ENCODE assay signal across 8 mouse cellular contexts in genomic region chr5:136882055-136882787, GRCm38 (mm10). TPM values are rescaled to one million over a fixed set of nuclear protein-coding genes. Genes with fewer than 3 reads are reported as not detected.
DNase-seq lines count a peak whose midpoint lies in the region; ATAC-seq lines count a peak whose summit lies in the region.

No protein-coding gene starts in this region.

- H3K9me3 ChIP-seq in kidney, embryonic 16.5 days (ENCODE audit: low read length) = no peaks in the 10 kb centered on the region
- H3K9me3 ChIP-seq in embryonic facial prominence, embryonic 12.5 days = no peaks in the 10 kb centered on the region
- no peaks in the 10 kb centered on the region for H3K9me3 ChIP-seq in hindbrain, embryonic 11.5 days (ENCODE audit: control insufficient read depth, low read length)
- no peaks in the 10 kb centered on the region for H3K9me3 ChIP-seq in midbrain, embryonic 14.5 days (ENCODE audit: control insufficient read depth, low read length)

- peak overlapping the region; percentile 71 for H3K4me3 ChIP-seq in kidney, embryonic 16.5 days (ENCODE audit: low read length)
- H3K4me3 ChIP-seq in embryonic facial prominence, embryonic 12.5 days = peak overlapping the region; percentile 85
- peak overlapping the region; percentile 60 for H3K4me3 ChIP-seq in hindbrain, embryonic 11.5 days (ENCODE audit: low read depth, low read length)
- H3K4me3 ChIP-seq in midbrain, embryonic 14.5 days (replicated peaks; ENCODE audit: low read depth, low read length) = peak overlapping the region; percentile 39

- WGBS in kidney, embryonic 16.5 days = 1% methylated on average over 47 of the region's 47 CpGs
- 1% methylated on average over 47 of the region's 47 CpGs for WGBS in embryonic facial prominence, embryonic 12.5 days
- under 1% methylated on average over 47 of the region's 47 CpGs for WGBS in hindbrain, embryonic 11.5 days
- under 1% methylated on average over 47 of the region's 47 CpGs for whole genome bisulfite sequencing in midbrain, embryonic 14.5 days

- peaks cover 6% of the 10 kb centered on the region; the same call in 1 of the 2 replicates for H3K27me3 ChIP-seq in kidney, embryonic 16.5 days (ENCODE audit: insufficient read depth, low read length)
- H3K27me3 ChIP-seq in embryonic facial prominence, embryonic 12.5 days = no peaks in the 10 kb centered on the region
- H3K27me3 ChIP-seq in hindbrain, embryonic 11.5 days (ENCODE audit: control insufficient read depth, insufficient read depth, low read length) = peaks cover 27% of the 10 kb centered on the region
- H3K27me3 ChIP-seq in midbrain, embryonic 14.5 days (ENCODE audit: control insufficient read depth, insufficient read depth, low read length) = peaks cover 27% of the 10 kb centered on the region

- DNase-seq in kidney, adult 18-20 months = no peak
- DNase-seq in hindbrain, embryonic 11.5 days (ENCODE audit: low spot score) = peak; percentile 71
- peak; percentile 40 for DNase-seq in midbrain, embryonic 14.5 days
- no peak for DNase-seq in testis, postnatal 10 days (ENCODE audit: low spot score)
- DNase-seq in urinary bladder, postnatal 25 days (ENCODE audit: low spot score) = no peak

- H3K4me2 ChIP-seq in kidney, embryonic 16.5 days (replicated peaks; ENCODE audit: low read depth, low read length) = peak overlapping the region; percentile 83
- peak overlapping the region; percentile 48 for H3K4me2 ChIP-seq in embryonic facial prominence, embryonic 12.5 days (replicated peaks)
- H3K4me2 ChIP-seq in hindbrain, embryonic 11.5 days (replicated peaks; ENCODE audit: low read depth, low read length) = peak overlapping the region; percentile 90
- H3K4me2 ChIP-seq in midbrain, embryonic 14.5 days (ENCODE audit: low read length) = peak overlapping the region; percentile 66

- peak; percentile 49; the same call in 1 of the 2 replicates for ATAC-seq in kidney, embryonic 16.5 days (ENCODE audit: low FRiP score, low TSS enrichment)
- ATAC-seq in embryonic facial prominence, embryonic 12.5 days (ENCODE audit: insufficient number of reproducible peaks, insufficient read depth, low FRiP score, low TSS enrichment) = no peak
- no peak for ATAC-seq in hindbrain, embryonic 11.5 days (ENCODE audit: low FRiP score)
- ATAC-seq in midbrain, embryonic 14.5 days (ENCODE audit: low FRiP score, low TSS enrichment) = no peak
- ATAC-seq in megakaryocyte progenitor cell, adult 5-6 weeks (replicated peaks; ENCODE audit: poor library complexity) = no peak

- peaks cover 15% of the 10 kb centered on the region for H3K4me1 ChIP-seq in kidney, embryonic 16.5 days (ENCODE audit: insufficient read depth, low read length)
- H3K4me1 ChIP-seq in embryonic facial prominence, embryonic 12.5 days = peaks cover 28% of the 10 kb centered on the region
- H3K4me1 ChIP-seq in hindbrain, embryonic 11.5 days (replicated peaks; ENCODE audit: control insufficient read depth, insufficient read depth, low read length) = 0 out of 2 replicates have a peak, but pooled peaks cover 3% of the 10 kb centered on the region
- H3K4me1 ChIP-seq in midbrain, embryonic 14.5 days (ENCODE audit: control insufficient read depth, insufficient read depth, low read length) = peaks cover 11% of the 10 kb centered on the region; the same call in 1 of the 2 replicates

- H3K36me3 ChIP-seq in kidney, embryonic 16.5 days (ENCODE audit: insufficient read depth, low read length) = no peaks in the 10 kb centered on the region
- H3K36me3 ChIP-seq in embryonic facial prominence, embryonic 12.5 days = peaks cover 20% of the 10 kb centered on the region
- H3K36me3 ChIP-seq in hindbrain, embryonic 11.5 days (ENCODE audit: control insufficient read depth, insufficient read depth, low read length) = no peaks in the 10 kb centered on the region
- no peaks in the 10 kb centered on the region for H3K36me3 ChIP-seq in midbrain, embryonic 14.5 days (ENCODE audit: control insufficient read depth, insufficient read depth, low read length)

- H3K9ac ChIP-seq in kidney, embryonic 16.5 days (replicated peaks; ENCODE audit: low read length) = peak overlapping the region; percentile 84
- peak overlapping the region; percentile 96 for H3K9ac ChIP-seq in embryonic facial prominence, embryonic 12.5 days
- H3K9ac ChIP-seq in hindbrain, embryonic 11.5 days (ENCODE audit: low read depth, low read length) = peak overlapping the region; percentile 71
- H3K9ac ChIP-seq in midbrain, embryonic 14.5 days (replicated peaks; ENCODE audit: low read length) = peak overlapping the region; percentile 66

- H3K27ac ChIP-seq in kidney, embryonic 16.5 days (ENCODE audit: low read length) = peak overlapping the region; percentile 65; the same call in 1 of the 2 replicates
- H3K27ac ChIP-seq in embryonic facial prominence, embryonic 12.5 days = peak overlapping the region; percentile 95
- H3K27ac ChIP-seq in hindbrain, embryonic 11.5 days (ENCODE audit: low read depth, low read length) = peak overlapping the region; percentile 42; the same call in 1 of the 2 replicates
- no peak overlapping the region for H3K27ac ChIP-seq in midbrain, embryonic 14.5 days (replicated peaks; ENCODE audit: low read depth, low read length)

RNA-seq across cellular contexts. Expression of gene Col26a1, which starts 0.8 kb away (rescaled TPM):
- 48.1 and 51.5 TPM in 2 replicates for polyA plus RNA-seq in kidney, embryonic 16.5 days (2015; fragmentation: Nextera tagmentation; extraction: Ambion mirVana)
- 239 and 242 TPM in 2 replicates for polyA plus RNA-seq in embryonic facial prominence, embryonic 12.5 days (2016; fragmentation: Nextera tagmentation; extraction: Ambion mirVana)
- 30.9 and 35.9 TPM in 2 replicates for polyA plus RNA-seq in hindbrain, embryonic 11.5 days (2014; fragmentation: Nextera tagmentation; extraction: Ambion mirVana)
- 8.3 and 16.2 TPM in 2 replicates for polyA plus RNA-seq in midbrain, embryonic 14.5 days (2014; fragmentation: Nextera tagmentation; extraction: Ambion mirVana)
- total RNA-seq in megakaryocyte progenitor cell, adult 5-6 weeks (2015) = not detected in 2 replicates
- total RNA-seq in megakaryocyte progenitor cell, adult 5-6 weeks (2017) = not detected in 2 replicates

RNA-seq across cellular contexts. Expression of gene Ift22, which starts 25.7 kb away (rescaled TPM):
- 87.8 and 88.1 TPM in 2 replicates for polyA plus RNA-seq in kidney, embryonic 16.5 days (2015; fragmentation: Nextera tagmentation; extraction: Ambion mirVana)
- polyA plus RNA-seq in embryonic facial prominence, embryonic 12.5 days (2016; fragmentation: Nextera tagmentation; extraction: Ambion mirVana) = 67.9 and 70.2 TPM in 2 replicates
- 119 TPM in 2 replicates for polyA plus RNA-seq in hindbrain, embryonic 11.5 days (2014; fragmentation: Nextera tagmentation; extraction: Ambion mirVana)
- 133 and 143 TPM in 2 replicates for polyA plus RNA-seq in midbrain, embryonic 14.5 days (2014; fragmentation: Nextera tagmentation; extraction: Ambion mirVana)
- 24.7 and 43.5 TPM in 2 replicates for total RNA-seq in megakaryocyte progenitor cell, adult 5-6 weeks (2015)
- 6.6 and 9.8 TPM in 2 replicates for total RNA-seq in megakaryocyte progenitor cell, adult 5-6 weeks (2017)

Comparison
In these comparisons a context has a peak if more than half of its experiments do, and no peak if none do; other contexts are left out.
1. DNase-seq: peak in hindbrain, embryonic 11.5 days (single experiment) and midbrain, embryonic 14.5 days (single experiment); none in kidney, adult 18-20 months (single experiment), testis, postnatal 10 days (single experiment) and urinary bladder, postnatal 25 days (single experiment).
2. Peak in every context shown above with its lines, with median percentiles within 50 percentile points of each other: H3K4me2 ChIP-seq, H3K4me3 ChIP-seq and H3K9ac ChIP-seq.